Mouse (Mus musculus): ENCODE data around the gene Zc3h18. TPM values are rescaled to one million over a fixed set of nuclear protein-coding genes. Genes with fewer than 3 reads are reported as not detected.

The Zc3h18 gene
- polyA plus RNA-seq, 1 experiment from 2014 or later = 59.2 TPM

- Histone ChIP-seq H3K4me3 (no peak overlapping the region), H3K4me1 (peaks cover 18% of the 10 kb centered on the region), H3K4me2 (replicated peaks) (no peak overlapping the region), H3K9ac (no peak overlapping the region), H3K27me3 (no peaks in the 10 kb centered on the region), H3K27ac (no peak overlapping the region), H3K36me3 (no peaks in the 10 kb centered on the region), H3K9me3 (no peaks in the 10 kb centered on the region)
- WGBS = 71% methylated on average over 6 of the region's 6 CpGs
- ATAC-seq (ENCODE audit: low FRiP score, low read depth) = no peak
These were observed 4.7 kb upstream of the Zc3h18 start for GRCm38 (mm10) chr8:122371706-122372105.

- Histone ChIP-seq H3K4me1 (peaks cover 25% of the 10 kb centered on the region), H3K27ac (no peak overlapping the region), H3K4me2 (replicated peaks) (peak overlapping the region; percentile 68), H3K9ac (no peak overlapping the region), H3K36me3 (peaks cover 15% of the 10 kb centered on the region), H3K4me3 (no peak overlapping the region; the same call in 1 of the 2 replicates), H3K27me3 (no peaks in the 10 kb centered on the region), H3K9me3 (no peaks in the 10 kb centered on the region)
- WGBS = 93% methylated on average over 7 of the region's 7 CpGs
- no peak for ATAC-seq (ENCODE audit: low FRiP score, low read depth)
These were observed 1.1 kb upstream of the Zc3h18 start for GRCm38 (mm10) chr8:122375320-122375719.

- peaks cover 25% of the 10 kb centered on the region for H3K4me1 ChIP-seq
- no peak for ATAC-seq (ENCODE audit: low FRiP score, low read depth)
- no peaks in the 10 kb centered on the region for H3K9me3 ChIP-seq
- peak overlapping the region; percentile 93 for H3K4me3 ChIP-seq
- H3K9ac ChIP-seq = peak overlapping the region; percentile 59
- peak overlapping the region; percentile 68 for H3K4me2 ChIP-seq (replicated peaks)
- peaks cover 19% of the 10 kb centered on the region for H3K36me3 ChIP-seq
- no peak overlapping the region for H3K27ac ChIP-seq
- H3K27me3 ChIP-seq = no peaks in the 10 kb centered on the region
- 23% methylated on average over 13 of the region's 13 CpGs for WGBS
These were observed 551 bp upstream of the Zc3h18 start for GRCm38 (mm10) chr8:122375751-122376364.

GRCm38 (mm10) chr8:122383039-122383438 is 6.6 kb downstream of the Zc3h18 start:
- WGBS = 90% methylated on average over 4 of the region's 4 CpGs
- Histone ChIP-seq H3K4me2 (replicated peaks) (no peak overlapping the region), H3K36me3 (peaks cover 81% of the 10 kb centered on the region), H3K4me3 (no peak overlapping the region), H3K9ac (no peak overlapping the region), H3K9me3 (no peaks in the 10 kb centered on the region), H3K27ac (no peak overlapping the region), H3K4me1 (peaks cover 6% of the 10 kb centered on the region), H3K27me3 (no peaks in the 10 kb centered on the region)
- ATAC-seq (ENCODE audit: low FRiP score, low read depth) = no peak

- no peak for ATAC-seq (ENCODE audit: low FRiP score, low read depth)
- H3K27me3 ChIP-seq = no peaks in the 10 kb centered on the region
- H3K36me3 ChIP-seq = peaks cover 92% of the 10 kb centered on the region
- H3K4me1 ChIP-seq = no peaks in the 10 kb centered on the region
- no peak overlapping the region for H3K27ac ChIP-seq
- 85% methylated on average over 3 of the region's 3 CpGs for WGBS
- no peak overlapping the region for H3K9ac ChIP-seq
- no peak overlapping the region for H3K4me3 ChIP-seq
- H3K4me2 ChIP-seq (replicated peaks) = no peak overlapping the region
- no peaks in the 10 kb centered on the region for H3K9me3 ChIP-seq
These were observed 12.9 kb downstream of the Zc3h18 start for GRCm38 (mm10) chr8:122389357-122389756.

GRCm38 (mm10) chr8:122390758-122391157 is 14.3 kb downstream of the Zc3h18 start:
- 84% methylated on average over 3 of the region's 3 CpGs for WGBS
- Histone ChIP-seq H3K27me3 (no peaks in the 10 kb centered on the region), H3K4me2 (replicated peaks) (no peak overlapping the region), H3K4me3 (no peak overlapping the region), H3K27ac (no peak overlapping the region), H3K36me3 (peaks cover 88% of the 10 kb centered on the region), H3K4me1 (no peaks in the 10 kb centered on the region), H3K9ac (no peak overlapping the region), H3K9me3 (no peaks in the 10 kb centered on the region)
- no peak for ATAC-seq (ENCODE audit: low FRiP score, low read depth)

- Histone ChIP-seq H3K9me3 (no peaks in the 10 kb centered on the region), H3K4me2 (replicated peaks) (no peak overlapping the region), H3K27me3 (no peaks in the 10 kb centered on the region), H3K36me3 (peaks cover 78% of the 10 kb centered on the region), H3K27ac (no peak overlapping the region), H3K9ac (no peak overlapping the region), H3K4me1 (no peaks in the 10 kb centered on the region), H3K4me3 (no peak overlapping the region)
- no peak for ATAC-seq (ENCODE audit: low FRiP score, low read depth)
These were observed 17.3 kb downstream of the Zc3h18 start for GRCm38 (mm10) chr8:122393717-122394116.

- H3K27ac ChIP-seq = no peak overlapping the region
- WGBS = 86% methylated on average over 6 of the region's 6 CpGs
- no peaks in the 10 kb centered on the region for H3K9me3 ChIP-seq
- H3K9ac ChIP-seq = no peak overlapping the region
- H3K36me3 ChIP-seq = peaks cover 79% of the 10 kb centered on the region
- H3K27me3 ChIP-seq = no peaks in the 10 kb centered on the region
- H3K4me1 ChIP-seq = no peaks in the 10 kb centered on the region
- ATAC-seq (ENCODE audit: low FRiP score, low read depth) = no peak
- H3K4me2 ChIP-seq (replicated peaks) = no peak overlapping the region
- H3K4me3 ChIP-seq = no peak overlapping the region
These were observed 18.9 kb downstream of the Zc3h18 start for GRCm38 (mm10) chr8:122395291-122395690.

GRCm38 (mm10) chr8:122398186-122398585 is 21.8 kb downstream of the Zc3h18 start:
- H3K4me2 ChIP-seq (replicated peaks) = no peak overlapping the region
- H3K4me3 ChIP-seq = no peak overlapping the region
- 95% methylated on average over 9 of the region's 9 CpGs for WGBS
- no peak for ATAC-seq (ENCODE audit: low FRiP score, low read depth)
- no peaks in the 10 kb centered on the region for H3K9me3 ChIP-seq
- no peaks in the 10 kb centered on the region for H3K4me1 ChIP-seq
- H3K9ac ChIP-seq = no peak overlapping the region
- H3K27me3 ChIP-seq = no peaks in the 10 kb centered on the region
- H3K27ac ChIP-seq = no peak overlapping the region
- H3K36me3 ChIP-seq = peaks cover 85% of the 10 kb centered on the region

- H3K36me3 ChIP-seq = peaks cover 98% of the 10 kb centered on the region
- no peaks in the 10 kb centered on the region for H3K9me3 ChIP-seq
- no peaks in the 10 kb centered on the region for H3K27me3 ChIP-seq
- WGBS = 89% methylated on average over 9 of the region's 9 CpGs
- no peak overlapping the region for H3K4me2 ChIP-seq (replicated peaks)
- no peaks in the 10 kb centered on the region for H3K4me1 ChIP-seq
- H3K9ac ChIP-seq = no peak overlapping the region
- H3K4me3 ChIP-seq = no peak overlapping the region
- ATAC-seq (ENCODE audit: low FRiP score, low read depth) = no peak
- H3K27ac ChIP-seq = no peak overlapping the region
These were observed 28.9 kb downstream of the Zc3h18 start for GRCm38 (mm10) chr8:122405146-122405805.

- Histone ChIP-seq H3K9me3 (no peaks in the 10 kb centered on the region), H3K36me3 (peaks cover 99% of the 10 kb centered on the region), H3K9ac (no peak overlapping the region), H3K4me1 (no peaks in the 10 kb centered on the region), H3K4me2 (replicated peaks) (no peak overlapping the region), H3K4me3 (no peak overlapping the region), H3K27ac (no peak overlapping the region), H3K27me3 (no peaks in the 10 kb centered on the region)
- 95% methylated on average over 7 of the region's 7 CpGs for WGBS
- no peak for ATAC-seq (ENCODE audit: low FRiP score, low read depth)
These were observed 31.3 kb downstream of the Zc3h18 start for GRCm38 (mm10) chr8:122407678-122408077.

GRCm38 (mm10) chr8:122414311-122414710 is 37.9 kb downstream of the Zc3h18 start:
- no peaks in the 10 kb centered on the region for H3K9me3 ChIP-seq
- no peaks in the 10 kb centered on the region for H3K27me3 ChIP-seq
- H3K9ac ChIP-seq = no peak overlapping the region
- H3K36me3 ChIP-seq = peaks cover 98% of the 10 kb centered on the region
- H3K4me2 ChIP-seq (replicated peaks) = no peak overlapping the region
- H3K27ac ChIP-seq = no peak overlapping the region
- no peak for ATAC-seq (ENCODE audit: low FRiP score, low read depth)
- H3K4me3 ChIP-seq = no peak overlapping the region
- 88% methylated on average over 9 of the region's 9 CpGs for WGBS
- H3K4me1 ChIP-seq = no peaks in the 10 kb centered on the region

GRCm38 (mm10) chr8:122415554-122415953 is 39.1 kb downstream of the Zc3h18 start:
- Histone ChIP-seq H3K9ac (no peak overlapping the region), H3K36me3 (peaks cover 87% of the 10 kb centered on the region), H3K4me3 (no peak overlapping the region), H3K27me3 (no peaks in the 10 kb centered on the region), H3K9me3 (no peaks in the 10 kb centered on the region), H3K4me2 (replicated peaks) (no peak overlapping the region), H3K27ac (no peak overlapping the region), H3K4me1 (no peaks in the 10 kb centered on the region)
- WGBS = 88% methylated on average over 6 of the region's 6 CpGs
- ATAC-seq (ENCODE audit: low FRiP score, low read depth) = no peak
